Mouse (Mus musculus): ENCODE measurements around the gene Nlgn1.

DNA sequence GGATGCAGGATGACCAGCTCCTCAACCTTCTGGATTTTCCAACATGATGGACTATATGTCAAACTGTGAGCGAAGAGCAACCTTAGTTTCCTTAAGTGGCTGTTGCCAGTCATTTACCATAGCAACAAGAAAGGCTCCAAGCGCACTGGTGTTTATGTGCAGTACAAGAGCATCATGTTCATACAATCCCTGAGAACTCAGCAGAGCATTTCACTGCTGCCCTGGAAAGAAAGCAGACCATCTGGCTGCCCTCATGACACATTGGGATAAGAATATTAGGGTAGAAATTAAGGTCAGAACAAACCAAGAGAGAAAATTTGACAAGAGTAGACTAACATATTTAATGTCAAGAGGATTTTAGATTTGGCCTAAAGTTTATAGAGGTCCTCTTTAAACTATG lies 306.2 kb downstream of the Nlgn1 start:
- TF ChIP-seq CTCF (conservative IDR thresholded peaks at IDR 0.05; ENCODE audit: low read length) (no peak), POU5F1 (IDR thresholded peaks at IDR 0.05; ENCODE audit: borderline replicate concordance, low read length) (no peak), NANOG (IDR thresholded peaks at IDR 0.05; ENCODE audit: borderline replicate concordance, low read length) (no peak)
